Mouse (Mus musculus): ENCODE results near the gene Casp9. TPM values are rescaled to one million over a fixed set of nuclear protein-coding genes. Genes with fewer than 3 reads are reported as not detected.
"Not testable (repeated sequence)": the region's sequence is repeated elsewhere in the genome, so short reads cannot be mapped to it uniquely, and the experiment has no call there.

Casp9 gene
- polyA plus RNA-seq, 1 experiment from 2014 or later = 24.8 TPM

- H3K4me3 ChIP-seq = no peak overlapping the region
- H3K9me3 ChIP-seq = no peaks in the 10 kb centered on the region
- DNase-seq (ENCODE audit: extremely low spot score, low spot score) = no peak
- no peaks in the 10 kb centered on the region for H3K27me3 ChIP-seq (ENCODE audit: poor library complexity, severe bottlenecking)
- H3K4me1 ChIP-seq = no peaks in the 10 kb centered on the region
- peaks cover 90% of the 10 kb centered on the region for H3K36me3 ChIP-seq (replicated peaks)
- WGBS = 93% methylated on average over 3 of the region's 3 CpGs
- H3K27ac ChIP-seq = no peak overlapping the region
These were observed 28.4 kb upstream of the Casp9 start for GRCm38 (mm10) chr4:141765008-141765407.

GRCm38 (mm10) chr4:141766316-141766667 is 27.1 kb upstream of the Casp9 start:
- DNase-seq (ENCODE audit: extremely low spot score, low spot score) = no peak
- Histone ChIP-seq H3K27ac (no peak overlapping the region), H3K36me3 (replicated peaks) (peaks cover 97% of the 10 kb centered on the region), H3K4me3 (no peak overlapping the region), H3K27me3 (ENCODE audit: poor library complexity, severe bottlenecking) (no peaks in the 10 kb centered on the region), H3K4me1 (no peaks in the 10 kb centered on the region), H3K9me3 (no peaks in the 10 kb centered on the region)
- 91% methylated on average over 8 of the region's 8 CpGs for WGBS

- 92% methylated on average over 19 of the region's 19 CpGs for WGBS
These were observed 26.6 kb upstream of the Casp9 start for GRCm38 (mm10) chr4:141766668-141767352.

DNA sequence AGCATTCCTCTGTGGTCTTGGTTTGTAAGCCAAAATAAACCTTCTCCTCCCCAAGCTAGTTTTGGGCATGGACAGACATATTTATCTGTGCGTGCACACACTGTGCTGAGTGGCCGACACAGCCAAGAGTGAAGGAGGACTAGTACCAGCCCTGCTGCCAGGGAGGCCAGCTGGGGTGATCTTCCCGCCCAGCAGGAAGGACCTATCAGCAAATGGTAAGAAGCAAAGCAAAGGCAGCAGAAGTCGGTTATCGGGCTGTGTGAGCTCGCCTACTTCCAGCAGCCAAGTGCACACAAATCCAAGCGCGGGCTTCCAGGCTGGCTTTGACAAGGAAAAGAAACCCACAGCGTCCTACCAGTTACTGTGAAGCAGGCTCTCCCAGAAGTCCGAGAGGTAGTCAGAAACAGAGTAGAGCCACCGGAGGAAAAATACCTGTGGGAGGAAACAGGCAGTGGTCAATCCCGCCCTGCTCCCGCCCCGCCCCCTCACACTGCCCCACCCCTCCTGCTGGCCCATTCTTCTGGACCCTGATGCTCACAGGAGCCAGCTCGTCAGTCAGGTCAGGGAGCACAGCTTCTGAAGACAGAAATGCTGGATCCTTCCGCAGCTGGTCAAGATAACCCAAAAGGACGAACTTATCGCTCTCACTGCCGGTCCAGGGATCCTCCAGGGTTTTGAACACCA is 25.9 kb upstream of the Casp9 start:
- Histone ChIP-seq H3K27ac (no peak overlapping the region), H3K27me3 (ENCODE audit: poor library complexity, severe bottlenecking) (no peaks in the 10 kb centered on the region), H3K4me3 (no peak overlapping the region), H3K9me3 (no peaks in the 10 kb centered on the region), H3K4me1 (no peaks in the 10 kb centered on the region), H3K36me3 (replicated peaks) (peaks cover 96% of the 10 kb centered on the region)
- 85% methylated on average over 19 of the region's 19 CpGs for WGBS
- DNase-seq (ENCODE audit: extremely low spot score, low spot score) = no peak

More at GRCm38 (mm10) chr4:141766668-141767352, 26.6 kb upstream of the Casp9 start:
- Histone ChIP-seq H3K27me3 (ENCODE audit: poor library complexity, severe bottlenecking) (no peaks in the 10 kb centered on the region), H3K9me3 (no peaks in the 10 kb centered on the region), H3K4me1 (no peaks in the 10 kb centered on the region), H3K36me3 (replicated peaks) (peaks cover 97% of the 10 kb centered on the region), H3K4me3 (no peak overlapping the region), H3K27ac (no peak overlapping the region)
- no peak for DNase-seq (ENCODE audit: extremely low spot score, low spot score)

GRCm38 (mm10) chr4:141769501-141770160 is 23.8 kb upstream of the Casp9 start:
- Histone ChIP-seq H3K36me3 (replicated peaks) (peaks cover 96% of the 10 kb centered on the region), H3K9me3 (no peaks in the 10 kb centered on the region), H3K27me3 (ENCODE audit: poor library complexity, severe bottlenecking) (no peaks in the 10 kb centered on the region), H3K4me1 (no peaks in the 10 kb centered on the region), H3K27ac (no peak overlapping the region), H3K4me3 (no peak overlapping the region)
- WGBS = 95% methylated on average over 8 of the region's 8 CpGs
- no peak for DNase-seq (ENCODE audit: extremely low spot score, low spot score)

- no peaks in the 10 kb centered on the region for H3K27me3 ChIP-seq (ENCODE audit: poor library complexity, severe bottlenecking)
- no peak overlapping the region for H3K4me3 ChIP-seq
- H3K4me1 ChIP-seq = no peaks in the 10 kb centered on the region
- WGBS = 96% methylated on average over 8 of the region's 8 CpGs
- no peak for DNase-seq (ENCODE audit: extremely low spot score, low spot score)
- H3K27ac ChIP-seq = no peak overlapping the region
- H3K36me3 ChIP-seq (replicated peaks) = peaks cover 99% of the 10 kb centered on the region
- H3K9me3 ChIP-seq = no peaks in the 10 kb centered on the region
These were observed 21.6 kb upstream of the Casp9 start for GRCm38 (mm10) chr4:141771823-141772222.

- H3K27ac ChIP-seq; H3K27me3 ChIP-seq (ENCODE audit: poor library complexity, severe bottlenecking); H3K9me3 ChIP-seq; DNase-seq (ENCODE audit: extremely low spot score, low spot score); H3K4me3 ChIP-seq; H3K4me1 ChIP-seq: not testable (repeated sequence)
- 88% methylated on average over 4 of the region's 4 CpGs for WGBS
- H3K36me3 ChIP-seq (replicated peaks) = peaks cover 98% of the 10 kb centered on the region
These were observed 20.4 kb upstream of the Casp9 start for GRCm38 (mm10) chr4:141773019-141773418.

GRCm38 (mm10) chr4:141779828-141780227 is 13.6 kb upstream of the Casp9 start:
- Histone ChIP-seq H3K36me3 (replicated peaks) (peaks cover 99% of the 10 kb centered on the region), H3K27me3 (ENCODE audit: poor library complexity, severe bottlenecking) (no peaks in the 10 kb centered on the region), H3K4me3 (no peak overlapping the region), H3K27ac (no peak overlapping the region), H3K9me3 (no peaks in the 10 kb centered on the region), H3K4me1 (no peaks in the 10 kb centered on the region)
- no peak for DNase-seq (ENCODE audit: extremely low spot score, low spot score)
- 91% methylated on average over 8 of the region's 8 CpGs for WGBS

DNA sequence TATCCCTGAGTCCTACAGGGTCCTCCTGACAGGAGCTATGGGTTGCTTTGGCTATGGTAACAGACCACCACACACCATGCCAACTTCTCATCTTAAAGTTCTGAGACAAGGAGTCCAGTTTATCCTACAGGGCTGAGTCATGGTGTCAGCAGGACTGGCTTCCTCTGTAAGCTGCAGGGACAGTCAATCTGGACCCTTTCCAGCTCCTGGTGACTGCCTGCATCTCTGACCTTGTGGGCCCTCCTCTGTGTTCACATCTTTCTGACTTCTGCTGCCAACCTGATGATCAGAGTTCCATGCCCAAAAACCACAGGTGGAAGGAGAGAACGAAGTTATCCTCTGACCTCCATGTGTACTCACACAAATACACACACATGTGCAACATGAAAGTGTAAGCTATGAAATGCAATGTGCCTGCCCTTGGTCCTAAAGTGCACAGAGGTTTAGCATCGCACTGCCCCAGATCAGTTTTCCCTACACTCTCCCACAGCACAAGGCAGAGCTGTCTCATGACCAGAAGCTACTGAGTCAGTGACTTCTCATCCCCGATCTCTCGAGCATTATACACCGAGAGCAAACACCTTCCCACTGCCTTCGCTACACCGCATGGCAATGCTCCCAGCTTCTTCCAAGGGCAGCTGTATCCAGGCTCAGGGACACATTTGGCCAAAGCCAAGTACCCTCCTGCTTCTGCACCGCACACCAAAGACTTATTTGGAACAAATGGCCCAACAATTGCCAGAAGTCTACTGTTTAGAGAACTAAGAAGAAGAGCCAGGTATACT is 12.0 kb upstream of the Casp9 start:
- H3K36me3 ChIP-seq (replicated peaks) = peaks cover 96% of the 10 kb centered on the region
- no peak overlapping the region for H3K27ac ChIP-seq
- no peaks in the 10 kb centered on the region for H3K4me1 ChIP-seq
- WGBS = 95% methylated on average over 8 of the region's 8 CpGs
- DNase-seq (ENCODE audit: extremely low spot score, low spot score) = no peak
- H3K9me3 ChIP-seq = no peaks in the 10 kb centered on the region
- no peak overlapping the region for H3K4me3 ChIP-seq
- H3K27me3 ChIP-seq (ENCODE audit: poor library complexity, severe bottlenecking) = no peaks in the 10 kb centered on the region

DNA sequence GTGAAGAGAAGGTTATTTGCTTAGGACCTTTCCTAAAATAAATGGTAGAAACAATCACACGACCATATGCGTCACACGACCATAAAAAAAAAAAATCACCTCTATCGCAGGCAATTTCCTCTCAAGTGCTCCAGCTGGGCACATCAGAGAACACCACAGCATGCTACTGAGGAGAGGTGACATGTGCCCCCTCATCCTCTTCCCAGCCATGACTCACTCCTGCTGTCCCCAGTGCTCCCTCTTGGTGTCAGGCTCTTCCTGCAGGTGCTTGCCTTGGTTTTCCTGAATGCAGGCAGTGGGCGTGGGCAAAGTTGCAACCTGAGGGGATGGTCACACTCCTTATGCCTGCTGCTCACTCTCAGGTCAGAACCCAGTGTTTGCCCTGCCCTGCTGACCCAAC is 8.6 kb upstream of the Casp9 start:
- 92% methylated on average over 5 of the region's 5 CpGs for WGBS
- Histone ChIP-seq H3K36me3 (replicated peaks) (peaks cover 76% of the 10 kb centered on the region), H3K9me3 (no peaks in the 10 kb centered on the region), H3K4me3 (no peak overlapping the region), H3K27ac (no peak overlapping the region), H3K27me3 (ENCODE audit: poor library complexity, severe bottlenecking) (no peaks in the 10 kb centered on the region), H3K4me1 (peaks cover 5% of the 10 kb centered on the region)
- DNase-seq (ENCODE audit: extremely low spot score, low spot score) = no peak

- peaks cover 16% of the 10 kb centered on the region for H3K4me1 ChIP-seq
- no peak overlapping the region for H3K4me3 ChIP-seq
- peaks cover 63% of the 10 kb centered on the region for H3K36me3 ChIP-seq (replicated peaks)
- no peak for DNase-seq (ENCODE audit: extremely low spot score, low spot score)
- H3K9me3 ChIP-seq = no peaks in the 10 kb centered on the region
- 92% methylated on average over 13 of the region's 13 CpGs for WGBS
- H3K27ac ChIP-seq = no peak overlapping the region
- H3K27me3 ChIP-seq (ENCODE audit: poor library complexity, severe bottlenecking) = no peaks in the 10 kb centered on the region
These were observed 7.3 kb upstream of the Casp9 start for GRCm38 (mm10) chr4:141786141-141786540.

DNA sequence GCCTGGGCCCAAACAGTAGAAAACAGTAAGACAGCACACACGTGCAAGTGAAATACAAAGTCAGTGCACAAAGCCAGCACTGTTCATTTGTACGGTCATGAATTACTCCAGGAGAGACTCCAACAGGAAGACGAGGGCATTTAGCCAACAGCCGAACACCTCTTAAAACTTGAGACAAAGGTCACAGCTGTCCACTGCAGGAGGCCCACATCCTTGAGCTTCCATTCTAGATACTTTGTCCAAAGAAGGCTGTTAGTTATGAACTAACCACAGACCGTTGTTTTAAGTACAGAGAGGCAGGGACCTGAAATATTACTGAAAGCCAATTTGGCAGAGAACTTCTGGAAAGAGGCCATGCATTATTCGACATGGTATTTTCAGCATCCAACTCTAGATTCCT is 6.4 kb upstream of the Casp9 start:
- 91% methylated on average over 6 of the region's 6 CpGs for WGBS
- peaks cover 54% of the 10 kb centered on the region for H3K36me3 ChIP-seq (replicated peaks)

More for the DNA sequence above, 6.4 kb upstream of the Casp9 start:
- Histone ChIP-seq H3K27ac (no peak overlapping the region), H3K4me1 (peaks cover 20% of the 10 kb centered on the region), H3K4me3 (no peak overlapping the region), H3K27me3 (ENCODE audit: poor library complexity, severe bottlenecking) (no peaks in the 10 kb centered on the region), H3K9me3 (no peaks in the 10 kb centered on the region)
- no peak for DNase-seq (ENCODE audit: extremely low spot score, low spot score)

Data from forebrain, embryonic 10.5 days (tissue).